Mouse (Mus musculus): ENCODE measurements around the gene Zbtb7a. TPM values are rescaled to one million over a fixed set of nuclear protein-coding genes. Genes with fewer than 3 reads are reported as not detected.

Gene Zbtb7a
- polyA plus RNA-seq, 1 experiment from 2014 or later = 17.7 TPM

- H3K27ac ChIP-seq = no peak overlapping the region
Measured at GRCm38 (mm10) chr10:81140717-81141454, 5.9 kb downstream of the Zbtb7a start.

GRCm38 (mm10) chr10:81141455-81142210 is 6.6 kb downstream of the Zbtb7a start:
- WGBS = 69% methylated on average over 7 of the region's 7 CpGs
- no peak overlapping the region for H3K4me2 ChIP-seq (replicated peaks)
- no peak for ATAC-seq (ENCODE audit: low FRiP score)
- H3K36me3 ChIP-seq = peaks cover 35% of the 10 kb centered on the region
- H3K27me3 ChIP-seq = no peaks in the 10 kb centered on the region
- H3K9me3 ChIP-seq (replicated peaks) = no peaks in the 10 kb centered on the region
- H3K4me3 ChIP-seq = no peak overlapping the region
- peak overlapping the region; percentile 25 for H3K9ac ChIP-seq
- H3K4me1 ChIP-seq = peaks cover 52% of the 10 kb centered on the region
- 0 out of 2 replicates have a peak overlapping the region, but pooled peaks have one; percentile 14 for H3K27ac ChIP-seq

More at GRCm38 (mm10) chr10:81140717-81141454, 5.9 kb downstream of the Zbtb7a start:
- Histone ChIP-seq H3K36me3 (peaks cover 28% of the 10 kb centered on the region), H3K27me3 (peaks cover 3% of the 10 kb centered on the region; the same call in 1 of the 2 replicates), H3K4me1 (peaks cover 55% of the 10 kb centered on the region), H3K4me3 (peak overlapping the region; percentile 7; the same call in 1 of the 2 replicates), H3K9me3 (replicated peaks) (no peaks in the 10 kb centered on the region), H3K4me2 (replicated peaks) (peak overlapping the region; percentile 100), H3K9ac (peak overlapping the region; percentile 32; the same call in 1 of the 2 replicates)
- whole genome bisulfite sequencing = 64% methylated on average over 10 of the region's 10 CpGs
- no peak for ATAC-seq (ENCODE audit: low FRiP score)

DNA sequence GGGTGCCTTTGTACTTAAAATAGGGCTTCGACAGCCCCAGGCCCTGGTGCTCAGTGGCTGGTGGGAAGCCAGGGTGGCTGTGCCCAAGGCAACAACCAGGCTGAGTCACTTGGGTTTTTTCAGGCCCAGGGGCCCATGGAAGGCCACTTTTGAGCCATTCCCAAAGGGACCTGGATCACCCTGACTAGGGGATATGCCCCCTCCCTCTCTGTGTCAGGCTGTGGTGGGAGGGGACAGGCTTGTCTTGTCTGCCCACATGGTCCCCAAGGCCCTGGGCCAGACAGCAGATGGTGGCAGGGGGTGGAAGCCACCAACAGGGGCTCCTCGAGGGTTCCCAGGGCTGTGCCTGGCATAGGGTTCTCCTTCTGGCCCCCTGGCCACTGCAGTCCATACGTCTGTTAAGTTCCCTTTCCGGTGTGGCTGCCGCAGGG is 7.5 kb downstream of the Zbtb7a start:
- H3K36me3 ChIP-seq = peaks cover 44% of the 10 kb centered on the region
- H3K9ac ChIP-seq = no peak overlapping the region
- H3K9me3 ChIP-seq (replicated peaks) = no peaks in the 10 kb centered on the region
- no peak overlapping the region for H3K4me3 ChIP-seq
- 55% methylated on average over 5 of the region's 5 CpGs for WGBS
- H3K27me3 ChIP-seq = no peaks in the 10 kb centered on the region
- ATAC-seq (ENCODE audit: low FRiP score) = no peak
- H3K4me1 ChIP-seq = peaks cover 52% of the 10 kb centered on the region
- peak overlapping the region; percentile 26 for H3K27ac ChIP-seq
- H3K4me2 ChIP-seq (replicated peaks) = no peak overlapping the region

DNA sequence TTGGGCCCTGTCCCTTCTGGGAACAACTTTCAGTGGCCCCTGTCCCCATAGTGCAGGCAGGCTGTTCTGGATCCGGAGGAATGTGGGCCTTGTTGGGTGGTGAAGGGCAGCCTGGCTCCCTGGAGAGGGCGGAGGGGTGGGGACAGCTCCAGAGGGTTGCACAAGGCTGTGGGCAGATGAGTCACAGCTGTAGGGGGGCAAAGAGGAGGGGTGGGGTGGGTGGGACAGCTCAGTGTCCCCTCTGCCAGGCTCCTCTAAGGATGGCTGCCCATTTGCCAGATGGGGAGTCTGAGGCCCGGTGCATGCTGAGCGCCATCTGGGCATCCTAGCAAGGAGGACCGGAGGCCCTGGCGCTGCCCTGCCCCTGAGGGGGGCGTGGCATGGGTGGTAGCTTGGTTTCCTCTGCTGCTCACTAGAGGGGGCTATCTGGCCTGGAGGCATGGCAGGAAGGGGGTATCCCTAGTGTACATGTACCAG is 8.2 kb downstream of the Zbtb7a start:
- Histone ChIP-seq H3K4me1 (peaks cover 50% of the 10 kb centered on the region), H3K36me3 (peaks cover 51% of the 10 kb centered on the region), H3K4me3 (no peak overlapping the region), H3K9ac (no peak overlapping the region), H3K9me3 (replicated peaks) (no peaks in the 10 kb centered on the region), H3K4me2 (replicated peaks) (no peak overlapping the region), H3K27ac (peak overlapping the region; percentile 26), H3K27me3 (no peaks in the 10 kb centered on the region)
- WGBS = 90% methylated on average over 7 of the region's 7 CpGs
- no peak for ATAC-seq (ENCODE audit: low FRiP score)

DNA sequence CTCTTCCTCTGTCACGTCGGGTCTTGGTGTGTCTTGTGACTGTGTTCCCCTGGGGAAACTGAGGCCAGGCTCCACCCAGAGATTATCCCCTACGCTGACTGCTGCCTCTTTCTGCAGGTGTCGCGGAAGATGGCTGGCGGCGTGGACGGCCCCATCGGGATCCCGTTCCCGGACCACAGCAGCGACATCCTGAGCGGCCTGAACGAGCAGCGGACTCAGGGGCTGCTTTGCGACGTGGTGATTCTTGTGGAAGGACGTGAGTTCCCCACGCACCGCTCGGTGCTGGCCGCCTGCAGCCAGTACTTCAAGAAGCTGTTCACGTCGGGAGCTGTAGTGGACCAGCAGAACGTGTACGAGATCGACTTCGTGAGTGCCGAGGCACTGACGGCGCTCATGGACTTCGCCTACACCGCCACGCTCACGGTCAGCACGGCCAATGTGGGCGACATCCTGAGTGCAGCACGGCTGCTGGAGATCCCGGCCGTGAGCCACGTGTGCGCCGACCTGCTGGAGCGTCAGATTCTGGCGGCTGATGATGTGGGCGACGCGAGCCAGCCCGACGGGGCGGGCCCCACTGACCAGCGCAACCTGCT is 8.9 kb downstream of the Zbtb7a start:
- ATAC-seq (ENCODE audit: low FRiP score) = no peak
- Histone ChIP-seq H3K4me1 (peaks cover 42% of the 10 kb centered on the region), H3K4me2 (replicated peaks) (no peak overlapping the region), H3K27ac (no peak overlapping the region), H3K9me3 (replicated peaks) (no peaks in the 10 kb centered on the region), H3K9ac (no peak overlapping the region), H3K36me3 (peaks cover 58% of the 10 kb centered on the region), H3K27me3 (no peaks in the 10 kb centered on the region), H3K4me3 (no peak overlapping the region)
- 96% methylated on average over 52 of the region's 52 CpGs for WGBS

GRCm38 (mm10) chr10:81144667-81145066 is 9.6 kb downstream of the Zbtb7a start:
- 93% methylated on average over 24 of the region's 27 CpGs for WGBS
- H3K36me3 ChIP-seq = peaks cover 63% of the 10 kb centered on the region
- H3K9me3 ChIP-seq (replicated peaks) = no peaks in the 10 kb centered on the region
- no peak overlapping the region for H3K9ac ChIP-seq
- H3K27me3 ChIP-seq = no peaks in the 10 kb centered on the region
- H3K4me2 ChIP-seq (replicated peaks) = no peak overlapping the region
- no peak overlapping the region for H3K27ac ChIP-seq
- H3K4me3 ChIP-seq = no peak overlapping the region
- ATAC-seq (ENCODE audit: low FRiP score) = no peak
- peaks cover 35% of the 10 kb centered on the region for H3K4me1 ChIP-seq

- peaks cover 70% of the 10 kb centered on the region for H3K36me3 ChIP-seq
- H3K9me3 ChIP-seq (replicated peaks) = no peaks in the 10 kb centered on the region
- peaks cover 28% of the 10 kb centered on the region for H3K4me1 ChIP-seq
Measured at GRCm38 (mm10) chr10:81145307-81145706, 10.3 kb downstream of the Zbtb7a start.

DNA sequence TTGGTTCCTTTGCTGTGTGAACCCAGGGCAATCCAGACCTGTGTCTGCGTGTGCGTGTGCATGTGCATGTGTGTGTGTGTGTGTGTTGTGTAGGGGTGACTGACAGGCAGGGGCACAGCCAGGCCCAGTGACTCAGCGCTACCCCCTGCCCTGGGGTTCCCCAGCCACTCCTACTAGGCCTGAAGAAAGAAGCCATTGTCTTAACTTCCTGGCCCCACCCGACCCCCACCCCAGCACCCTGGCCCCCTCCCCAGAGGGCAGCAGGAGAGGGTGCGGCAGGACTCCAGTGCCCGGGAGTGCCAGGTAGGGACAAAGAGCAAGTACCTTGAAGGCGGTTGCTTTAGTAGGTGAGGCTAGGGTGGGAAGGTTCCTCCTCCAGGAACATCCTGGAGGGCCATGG is 10.8 kb downstream of the Zbtb7a start:
- Histone ChIP-seq H3K9me3 (replicated peaks) (no peaks in the 10 kb centered on the region), H3K36me3 (peaks cover 73% of the 10 kb centered on the region), H3K27me3 (no peaks in the 10 kb centered on the region), H3K4me3 (no peak overlapping the region), H3K4me1 (peaks cover 24% of the 10 kb centered on the region), H3K9ac (no peak overlapping the region), H3K27ac (no peak overlapping the region), H3K4me2 (replicated peaks) (no peak overlapping the region)
- WGBS = 87% methylated on average over 7 of the region's 7 CpGs
- no peak for ATAC-seq (ENCODE audit: low FRiP score)

More at GRCm38 (mm10) chr10:81145307-81145706, 10.3 kb downstream of the Zbtb7a start:
- ATAC-seq (ENCODE audit: low FRiP score) = no peak
- Histone ChIP-seq H3K27ac (no peak overlapping the region), H3K9ac (no peak overlapping the region), H3K4me2 (replicated peaks) (no peak overlapping the region), H3K27me3 (no peaks in the 10 kb centered on the region), H3K4me3 (no peak overlapping the region)
- WGBS = over 99% methylated on average over 6 of the region's 6 CpGs

DNA sequence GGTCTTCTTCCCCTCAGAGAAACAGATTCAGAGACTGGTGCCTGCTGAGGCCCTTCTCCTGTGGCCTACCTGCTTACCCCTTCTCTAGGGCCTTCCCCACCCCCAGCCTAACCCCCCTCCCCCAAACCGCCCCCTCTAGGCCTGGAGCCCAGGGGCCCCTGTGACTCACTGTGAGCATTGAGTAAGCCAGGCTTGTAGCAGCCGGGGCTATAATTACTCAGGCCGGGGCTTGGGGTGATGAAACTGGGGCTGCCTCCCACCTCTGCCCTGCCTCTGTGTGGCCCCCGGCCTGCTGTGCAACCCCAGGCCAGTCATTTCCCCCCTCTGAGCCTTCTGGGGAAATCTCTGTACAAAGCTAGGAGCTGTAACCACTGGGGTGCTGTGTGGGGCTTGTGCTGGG is 11.3 kb downstream of the Zbtb7a start:
- no peak overlapping the region for H3K27ac ChIP-seq
- peaks cover 73% of the 10 kb centered on the region for H3K36me3 ChIP-seq
- no peaks in the 10 kb centered on the region for H3K9me3 ChIP-seq (replicated peaks)
- H3K4me1 ChIP-seq = peaks cover 18% of the 10 kb centered on the region
- ATAC-seq (ENCODE audit: low FRiP score) = no peak
- H3K9ac ChIP-seq = no peak overlapping the region
- 94% methylated on average over 4 of the region's 4 CpGs for WGBS
- no peaks in the 10 kb centered on the region for H3K27me3 ChIP-seq
- no peak overlapping the region for H3K4me3 ChIP-seq
- H3K4me2 ChIP-seq (replicated peaks) = no peak overlapping the region

- no peaks in the 10 kb centered on the region for H3K9me3 ChIP-seq (replicated peaks)
- no peak overlapping the region for H3K4me3 ChIP-seq
- 77% methylated on average over 6 of the region's 6 CpGs for WGBS
- H3K36me3 ChIP-seq = peaks cover 85% of the 10 kb centered on the region
- no peak overlapping the region for H3K4me2 ChIP-seq (replicated peaks)
- H3K9ac ChIP-seq = no peak overlapping the region
- H3K27me3 ChIP-seq = no peaks in the 10 kb centered on the region
- H3K27ac ChIP-seq = no peak overlapping the region
- no peak for ATAC-seq (ENCODE audit: low FRiP score)
- no peaks in the 10 kb centered on the region for H3K4me1 ChIP-seq
Measured at GRCm38 (mm10) chr10:81151261-81151660, 16.2 kb downstream of the Zbtb7a start.

GRCm38 (mm10) chr10:81152609-81153008 is 17.6 kb downstream of the Zbtb7a start:
- 79% methylated on average over 12 of the region's 12 CpGs for WGBS

GRCm38 (mm10) chr10:81154313-81154712 is 19.3 kb downstream of the Zbtb7a start:
- WGBS = 90% methylated on average over 12 of the region's 12 CpGs
- Histone ChIP-seq H3K4me3 (no peak overlapping the region), H3K27ac (no peak overlapping the region), H3K27me3 (no peaks in the 10 kb centered on the region), H3K9ac (no peak overlapping the region), H3K36me3 (peaks cover 84% of the 10 kb centered on the region), H3K4me2 (replicated peaks) (no peak overlapping the region), H3K4me1 (no peaks in the 10 kb centered on the region), H3K9me3 (replicated peaks) (no peaks in the 10 kb centered on the region)
- no peak for ATAC-seq (ENCODE audit: low FRiP score)

More at GRCm38 (mm10) chr10:81152609-81153008, 17.6 kb downstream of the Zbtb7a start:
- no peak for ATAC-seq (ENCODE audit: low FRiP score)
- Histone ChIP-seq H3K4me3 (no peak overlapping the region), H3K9me3 (replicated peaks) (no peaks in the 10 kb centered on the region), H3K27me3 (no peaks in the 10 kb centered on the region), H3K4me1 (no peaks in the 10 kb centered on the region), H3K27ac (no peak overlapping the region), H3K36me3 (peaks cover 85% of the 10 kb centered on the region), H3K9ac (no peak overlapping the region), H3K4me2 (replicated peaks) (no peak overlapping the region)

All from hindbrain, embryonic 12.5 days (tissue).